Mouse (Mus musculus) skeletal muscle tissue, adult 2 months (tissue): ENCODE results near the gene Clec10a.

Experiments used
- DNase-seq: peaks from one replicate; pipeline ENCODE4 v3.0.0-alpha.2; 2012; ENCODE audit warnings: low read depth, low spot score

Clec10a gene

DNA sequence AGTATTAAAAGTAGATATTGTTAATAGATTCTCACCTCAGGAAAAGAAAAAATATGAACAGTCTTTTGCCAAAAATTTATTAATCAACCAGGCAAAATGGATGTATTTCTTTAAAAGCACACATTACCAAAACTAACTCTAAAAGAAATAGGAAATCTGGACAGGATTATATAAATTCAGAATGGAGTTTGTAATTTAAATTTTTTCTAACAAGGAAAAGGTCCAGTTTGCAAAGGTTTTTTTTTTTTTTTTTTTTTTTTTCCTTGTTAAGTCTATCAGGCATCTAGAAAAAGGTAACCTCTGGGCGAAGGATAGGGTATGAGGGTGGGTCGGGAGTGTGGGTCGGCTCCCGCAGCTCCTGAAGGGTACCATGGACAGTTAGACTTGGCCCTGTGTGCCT is 24.5 kb downstream of the Clec10a start:
- DNase-seq, result no peak

DNA sequence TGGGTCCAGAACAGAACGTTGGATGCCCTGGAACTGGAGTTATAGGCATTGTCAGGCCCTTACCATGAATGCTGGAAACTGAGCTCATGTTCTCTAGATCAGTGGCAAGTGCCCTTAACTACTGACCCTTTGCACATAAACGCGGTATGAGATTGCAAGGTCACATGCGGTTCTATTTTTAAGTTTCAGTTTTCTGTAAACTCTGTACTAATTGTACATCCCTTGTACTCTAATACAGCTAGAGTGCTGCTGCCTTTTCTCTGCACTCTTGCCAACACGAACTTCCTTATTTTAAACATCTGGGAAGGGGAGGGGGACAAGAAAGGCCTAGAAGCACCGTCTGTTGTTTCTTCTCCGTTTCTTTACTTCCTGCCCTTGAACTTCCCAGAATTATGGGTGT is 29.1 kb downstream of the Clec10a start:
- peak; percentile 27 for DNase-seq

DNA sequence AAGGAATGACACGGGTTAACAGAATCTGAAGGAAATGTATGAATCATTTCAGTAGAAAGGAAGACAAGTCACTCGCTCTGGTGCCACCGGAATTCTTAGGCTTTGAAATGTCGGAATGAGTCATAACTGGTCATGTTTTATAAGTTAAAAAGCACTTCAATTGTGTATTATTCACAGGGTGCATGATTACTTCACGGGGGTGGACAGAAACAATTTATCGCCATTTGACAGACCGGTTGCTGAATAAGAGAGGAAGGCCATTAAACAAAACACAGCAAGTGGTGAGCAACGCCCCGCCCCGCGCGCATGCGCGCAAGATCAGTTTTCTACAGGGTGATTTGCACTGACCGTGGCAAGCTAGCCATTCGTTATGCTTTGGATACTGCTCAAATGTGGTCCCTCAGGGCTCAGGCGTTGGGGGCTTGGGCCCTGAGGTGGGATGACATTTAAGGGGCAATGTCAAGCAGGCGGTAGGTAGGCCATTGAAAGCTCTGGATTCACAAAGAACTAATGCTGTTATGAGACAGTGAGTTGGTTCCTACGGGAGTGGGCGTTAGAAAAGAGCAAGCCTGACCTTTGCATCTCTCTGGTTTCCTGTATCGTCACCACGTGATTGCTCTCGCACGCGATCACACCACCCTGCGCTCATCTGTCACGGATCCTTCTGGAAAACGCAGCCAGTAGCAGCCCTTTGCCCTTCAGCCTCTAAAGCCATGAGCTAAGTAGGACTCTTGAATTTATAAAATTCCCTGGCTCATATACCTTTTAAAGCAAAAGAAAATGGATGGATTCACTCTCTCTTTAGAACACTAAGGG is 33.5 kb downstream of the Clec10a start:
- no peak for DNase-seq

DNA sequence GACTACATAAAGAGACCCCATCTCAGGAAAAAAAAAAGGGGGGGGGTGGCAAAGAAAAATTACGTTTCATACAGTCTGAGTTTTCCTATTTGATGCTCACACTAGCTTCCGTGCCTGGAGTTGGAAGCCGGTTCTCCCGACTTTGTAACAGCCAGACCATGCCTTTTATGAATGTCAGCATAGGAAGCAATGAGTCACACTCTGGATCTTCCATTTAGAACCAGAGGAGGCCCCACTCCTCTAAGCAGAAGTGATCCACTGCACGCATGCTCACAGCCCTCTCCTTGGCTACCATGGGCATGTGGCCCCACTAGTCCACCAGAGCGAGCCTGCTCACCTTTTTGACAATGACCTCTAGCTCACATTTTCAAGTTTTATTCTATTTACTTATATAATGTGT is 35.2 kb downstream of the Clec10a start:
- no peak for DNase-seq

DNA sequence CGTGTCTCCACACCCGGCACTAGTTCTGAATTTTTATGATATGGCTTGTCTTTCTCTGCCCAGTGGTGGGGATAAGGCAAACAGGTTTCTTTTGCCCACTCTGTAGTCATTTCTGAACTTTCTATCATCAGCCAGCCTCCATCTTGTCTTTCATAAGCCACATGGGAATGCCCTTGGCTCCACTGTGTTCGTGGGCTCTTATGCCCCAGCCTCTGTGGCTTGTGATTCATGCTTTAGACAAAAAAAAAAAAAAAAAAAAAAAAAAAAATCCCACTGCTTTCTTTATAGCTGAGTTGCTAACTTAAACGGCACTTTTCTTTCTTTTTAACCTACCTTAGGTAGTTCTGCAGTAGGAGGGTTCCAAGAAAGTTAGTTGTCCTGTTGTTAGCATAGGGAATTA is 36.2 kb downstream of the Clec10a start:
- no peak for DNase-seq

DNA sequence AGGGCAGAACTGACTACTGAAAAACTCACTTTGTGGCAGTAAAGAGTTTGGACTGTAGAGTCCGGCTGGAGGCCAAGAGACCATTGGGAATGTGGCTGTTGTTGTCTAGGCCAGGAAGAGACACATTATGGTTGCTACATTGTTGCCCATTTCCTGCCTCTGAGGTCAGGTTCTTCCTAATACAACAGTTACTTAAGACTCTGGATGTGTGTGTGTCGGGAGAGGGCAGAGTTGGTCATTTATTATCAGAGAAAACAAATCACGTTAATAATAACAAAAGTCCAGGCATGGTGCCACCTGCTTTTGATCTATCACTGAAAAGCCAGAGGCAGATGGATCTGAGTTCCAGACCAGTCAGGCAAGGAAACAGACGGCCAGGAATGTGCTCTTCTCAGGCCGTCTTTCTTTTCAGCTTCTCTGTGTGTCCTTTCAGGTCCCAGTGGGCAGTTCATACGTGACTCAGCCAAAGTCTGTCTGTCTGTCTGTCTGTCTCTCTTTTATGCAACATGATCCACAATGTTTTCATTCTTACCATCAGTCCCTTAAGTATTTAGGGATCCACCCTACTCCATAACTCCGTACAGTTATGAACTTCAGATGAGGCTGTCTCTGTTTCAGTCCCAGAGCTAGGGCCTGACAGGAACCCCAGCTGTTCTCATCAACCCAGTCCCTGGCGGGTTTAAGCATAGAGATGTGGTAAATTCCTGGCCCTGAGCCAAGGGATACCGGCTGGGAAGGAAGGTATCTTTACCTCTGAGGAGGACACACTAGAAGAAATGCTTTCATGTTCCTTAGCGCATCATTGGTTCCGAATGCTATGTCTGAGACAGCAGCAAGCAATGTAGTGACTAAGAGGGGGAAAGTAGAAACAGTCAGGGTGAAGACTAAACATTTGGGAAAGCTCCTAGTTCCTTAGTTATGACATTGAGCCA is 37.6 kb downstream of the Clec10a start:
- DNase-seq, result no peak

DNA sequence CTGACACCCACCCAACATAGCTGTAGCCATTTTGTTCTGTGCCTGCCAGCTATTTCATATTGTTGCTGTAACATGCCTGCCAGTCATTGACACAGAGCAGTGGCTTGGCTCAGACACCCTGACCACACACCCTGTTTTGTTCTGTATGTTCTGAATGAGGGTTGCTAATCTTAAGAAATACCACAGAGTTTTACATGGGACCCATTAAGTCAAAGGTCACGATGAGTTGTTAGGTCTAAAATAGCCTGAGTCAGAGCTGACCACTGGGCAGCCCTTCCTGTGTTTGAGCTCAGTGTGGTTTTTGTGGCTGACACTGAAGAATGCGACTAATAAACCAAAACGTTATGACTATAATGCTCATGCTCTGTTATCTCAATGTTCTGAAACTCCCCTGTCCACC is 42.3 kb downstream of the Clec10a start:
- no peak for DNase-seq

DNA sequence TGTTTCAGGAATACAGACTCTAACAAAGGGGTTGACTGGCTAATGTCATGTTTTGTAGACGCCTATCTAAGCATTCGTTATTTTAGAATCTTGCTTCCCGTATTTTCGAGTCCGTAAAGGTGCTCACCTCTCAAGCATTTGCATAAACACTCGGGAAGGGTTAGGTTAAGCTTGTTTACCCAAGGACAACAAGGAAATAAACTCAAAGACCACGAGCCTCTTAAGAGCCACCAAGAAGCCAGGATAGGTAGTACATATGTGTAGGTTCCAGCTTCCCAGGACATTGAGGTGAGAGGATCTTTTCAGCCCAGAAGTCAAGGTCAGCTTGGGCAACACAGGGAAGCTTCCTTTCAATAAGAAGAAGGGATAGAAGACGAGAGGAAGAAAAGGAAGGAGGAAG is 43.1 kb downstream of the Clec10a start:
- no peak for DNase-seq

DNA sequence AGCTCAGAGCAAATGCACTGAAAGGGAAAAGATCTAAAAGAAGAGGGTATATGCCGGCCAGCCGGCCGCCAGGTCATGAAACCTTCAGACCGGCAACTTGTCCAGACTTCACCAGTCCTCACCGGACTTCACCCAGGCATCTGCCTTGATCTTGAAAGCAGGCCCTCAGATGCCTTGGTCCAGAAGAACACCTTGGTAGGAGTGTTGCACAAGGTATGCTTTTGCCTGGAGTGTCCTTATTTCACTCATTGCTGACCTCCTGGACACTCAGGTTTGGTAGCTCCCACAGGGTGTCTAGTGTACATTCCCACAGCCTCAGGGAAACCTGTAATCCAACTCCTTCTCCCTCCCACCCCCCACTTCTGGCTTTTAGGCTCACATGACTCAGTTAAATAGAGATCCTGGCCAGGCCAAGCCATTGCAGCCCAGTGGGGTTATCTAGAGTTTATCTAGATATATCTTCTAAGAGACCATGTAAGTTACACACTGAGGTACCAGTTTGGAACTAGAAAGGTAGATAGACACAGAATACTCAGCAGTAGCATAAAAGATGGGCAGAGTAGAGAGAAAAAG is 44.1 kb downstream of the Clec10a start:
- DNase-seq, result no peak

DNA sequence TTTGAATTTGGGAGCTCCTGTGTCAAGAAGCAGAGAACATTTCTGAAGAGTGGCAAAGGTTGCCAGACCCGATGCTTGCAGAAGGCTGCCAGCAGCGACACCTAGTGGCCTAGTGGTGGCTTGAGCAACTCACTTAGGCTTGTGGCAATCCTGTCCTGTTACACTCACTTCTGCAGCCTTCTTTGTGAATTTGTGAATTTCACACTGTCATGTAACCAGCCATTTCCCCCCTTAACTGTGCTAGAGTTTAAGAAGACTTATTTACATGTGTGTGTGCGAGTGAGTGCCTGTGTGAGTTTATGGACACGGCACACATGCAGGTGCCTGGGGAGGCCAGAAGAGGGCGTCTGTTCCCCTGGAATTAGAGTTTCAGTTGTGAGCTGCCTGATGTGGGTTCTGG is 45.7 kb downstream of the Clec10a start:
- DNase-seq, result peak; percentile 67

DNA sequence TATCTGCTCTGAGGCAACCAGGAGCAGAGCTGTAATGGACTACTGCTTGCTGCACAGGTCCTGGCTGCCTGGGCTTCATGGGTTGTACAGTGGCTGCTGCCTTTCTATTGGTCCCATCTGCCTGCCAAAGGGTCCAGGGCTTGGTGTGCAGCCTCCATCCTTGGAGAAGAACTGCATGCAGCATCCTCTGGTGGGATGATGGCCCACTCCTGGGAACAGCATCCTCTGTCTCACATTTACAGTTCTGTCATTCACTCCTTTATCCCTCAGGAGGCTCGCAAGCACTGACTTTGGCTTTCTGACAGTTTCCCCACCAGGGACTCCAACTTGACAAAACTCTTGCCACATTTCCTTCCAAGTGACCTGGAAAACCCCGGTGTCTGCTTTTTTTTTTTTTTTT is 50.8 kb downstream of the Clec10a start:
- DNase-seq, result no peak

DNA sequence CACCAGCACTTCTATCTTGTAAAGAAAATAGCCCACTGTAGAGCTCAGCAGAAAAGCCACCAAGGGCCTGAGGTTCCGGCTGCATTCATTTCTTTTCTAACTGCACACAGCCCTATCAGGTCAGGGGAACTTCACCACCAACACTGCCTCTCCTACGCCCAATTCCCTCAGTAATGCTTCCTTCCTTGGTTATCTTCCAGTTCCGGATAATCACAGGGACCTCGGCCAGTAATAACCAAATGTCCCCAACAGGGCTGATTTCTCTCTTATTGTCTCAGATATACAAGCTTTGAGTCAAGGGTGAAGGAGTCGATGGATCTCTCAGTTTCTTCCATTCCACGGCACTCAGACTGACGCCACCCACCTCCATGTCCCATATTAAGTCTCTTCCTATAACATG is 51.3 kb downstream of the Clec10a start:
- no peak for DNase-seq

DNA sequence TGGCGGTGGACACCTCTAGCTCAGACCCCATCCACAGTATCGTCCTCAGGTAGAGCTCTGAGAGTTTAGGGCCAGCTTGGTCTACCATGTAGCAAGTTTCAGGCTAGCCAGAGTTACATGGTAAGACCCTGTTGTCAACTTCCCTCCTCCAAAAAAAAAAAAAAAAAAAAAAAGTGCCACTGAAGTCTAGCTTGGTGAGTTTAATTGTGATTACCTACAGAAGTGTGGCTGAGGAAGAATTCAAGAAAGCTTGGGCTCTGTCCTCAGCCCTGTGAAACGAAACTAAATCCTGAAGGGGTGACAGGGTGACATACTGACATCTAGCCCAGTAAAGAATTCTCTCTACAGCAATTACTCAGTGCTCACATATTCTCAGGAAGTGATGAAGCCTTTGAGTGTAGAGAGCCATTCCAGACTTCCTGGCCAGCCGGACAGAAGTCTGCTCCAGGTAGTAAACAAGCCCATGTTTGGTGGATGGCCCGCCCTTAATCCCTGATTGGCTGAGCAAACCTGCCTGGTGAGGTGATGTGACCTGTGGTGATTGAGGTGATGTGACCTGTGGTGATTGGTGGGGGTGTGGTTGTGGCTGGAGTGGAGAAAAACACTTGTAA is 52.9 kb downstream of the Clec10a start:
- no peak for DNase-seq

DNA sequence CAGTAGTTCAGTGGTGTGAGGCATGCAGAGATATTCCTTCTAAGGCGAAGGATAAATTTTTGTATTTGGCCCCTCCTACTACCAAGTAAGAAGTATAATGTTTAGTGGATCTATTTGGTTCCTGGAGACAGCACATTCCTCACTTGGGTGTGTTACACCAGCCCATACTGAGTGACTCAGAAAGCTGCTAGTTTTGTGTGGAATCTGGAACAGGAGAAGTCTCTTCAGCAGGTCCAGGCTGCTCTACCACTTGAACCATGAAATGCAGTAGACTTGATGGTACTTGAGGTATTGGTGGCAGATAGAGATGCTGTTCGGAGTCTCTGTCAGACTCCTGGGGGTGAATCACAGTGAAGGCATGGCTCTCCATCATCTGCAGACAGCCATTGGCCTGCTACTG is 54.7 kb downstream of the Clec10a start:
- no peak for DNase-seq

DNA sequence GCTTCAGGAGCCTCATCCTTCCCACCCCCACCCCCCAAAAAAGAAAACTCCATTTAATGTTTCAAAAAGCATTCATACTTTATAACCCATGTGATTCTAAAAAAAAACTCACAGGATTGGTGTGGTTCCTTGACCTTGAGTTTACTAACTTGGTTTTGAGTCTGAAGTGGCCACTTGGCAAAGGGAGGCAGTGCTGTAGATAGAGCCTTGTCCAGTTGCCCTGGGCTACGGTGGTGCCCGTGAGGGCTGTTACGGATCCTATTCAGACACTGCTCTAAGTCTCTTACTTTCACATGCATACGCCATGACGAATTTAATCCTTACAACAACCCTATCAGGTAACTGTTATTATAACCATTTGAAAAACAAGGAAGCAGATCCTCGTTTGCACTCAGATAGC is 56.0 kb downstream of the Clec10a start:
- DNase-seq, result no peak

DNA sequence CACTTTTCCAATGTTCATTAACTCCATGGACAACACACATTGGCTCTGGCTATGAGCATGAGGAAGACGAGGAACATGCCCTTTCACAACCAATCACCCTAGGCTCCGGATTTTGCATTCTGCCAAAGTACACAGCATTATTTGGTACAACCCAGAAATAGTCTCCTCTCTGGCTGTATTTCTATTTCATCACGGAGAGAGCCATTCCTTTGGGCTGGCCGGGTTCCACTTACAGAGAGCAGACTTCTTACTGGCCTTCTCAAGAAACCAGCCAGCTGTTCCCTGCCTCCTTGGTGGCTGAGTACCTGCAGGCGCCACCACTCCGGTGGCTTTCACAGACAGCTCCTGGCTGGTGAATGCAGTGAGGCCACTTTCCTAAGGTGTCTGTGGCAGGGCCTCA is 56.4 kb downstream of the Clec10a start, which contains the start of gene Slc16a11:
Slc16a11 (plus strand) TSS at position 330 of the 400 bp plus-strand sequence.
- DNase-seq, result no peak

DNA sequence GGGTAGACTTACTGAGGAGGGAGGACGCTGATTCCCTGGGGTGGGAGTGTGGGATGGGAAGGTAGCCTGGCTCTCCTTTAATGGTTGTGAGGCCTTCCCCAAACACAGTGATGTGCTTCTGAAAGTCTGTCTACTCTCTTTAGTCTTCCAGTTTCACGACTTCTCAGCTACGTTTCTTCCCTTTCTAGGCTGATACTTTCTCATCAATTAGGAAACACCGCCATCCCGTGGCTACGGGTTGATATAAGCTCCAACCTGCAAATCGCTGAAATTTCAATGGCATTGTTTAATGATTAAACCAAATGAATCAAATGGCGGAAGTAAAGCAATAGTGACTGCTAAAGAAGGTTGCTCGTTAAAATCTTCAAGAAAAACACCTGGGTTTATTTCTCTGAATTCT is 56.9 kb downstream of the Clec10a start:
- no peak for DNase-seq

DNA sequence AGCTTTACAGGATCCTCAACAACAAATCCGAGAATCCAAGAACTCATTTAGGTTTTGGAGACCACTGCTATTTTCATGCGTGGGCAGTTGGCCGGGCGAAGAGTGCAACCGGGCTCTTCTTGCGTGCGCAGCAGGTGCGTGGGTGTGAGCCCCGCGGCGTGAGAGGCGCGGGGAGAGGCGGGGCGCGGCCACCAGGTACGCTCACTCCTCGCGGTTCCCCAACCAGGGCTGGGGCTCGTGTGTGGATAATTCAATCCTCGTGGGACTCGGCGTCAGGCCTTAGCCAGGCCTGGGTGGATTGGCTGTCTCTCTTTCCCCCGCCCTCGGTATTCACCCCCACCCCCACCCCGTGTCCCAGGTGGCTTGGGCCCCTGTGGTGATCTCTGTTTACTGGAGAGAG is 57.7 kb downstream of the Clec10a start:
- no peak for DNase-seq

DNA sequence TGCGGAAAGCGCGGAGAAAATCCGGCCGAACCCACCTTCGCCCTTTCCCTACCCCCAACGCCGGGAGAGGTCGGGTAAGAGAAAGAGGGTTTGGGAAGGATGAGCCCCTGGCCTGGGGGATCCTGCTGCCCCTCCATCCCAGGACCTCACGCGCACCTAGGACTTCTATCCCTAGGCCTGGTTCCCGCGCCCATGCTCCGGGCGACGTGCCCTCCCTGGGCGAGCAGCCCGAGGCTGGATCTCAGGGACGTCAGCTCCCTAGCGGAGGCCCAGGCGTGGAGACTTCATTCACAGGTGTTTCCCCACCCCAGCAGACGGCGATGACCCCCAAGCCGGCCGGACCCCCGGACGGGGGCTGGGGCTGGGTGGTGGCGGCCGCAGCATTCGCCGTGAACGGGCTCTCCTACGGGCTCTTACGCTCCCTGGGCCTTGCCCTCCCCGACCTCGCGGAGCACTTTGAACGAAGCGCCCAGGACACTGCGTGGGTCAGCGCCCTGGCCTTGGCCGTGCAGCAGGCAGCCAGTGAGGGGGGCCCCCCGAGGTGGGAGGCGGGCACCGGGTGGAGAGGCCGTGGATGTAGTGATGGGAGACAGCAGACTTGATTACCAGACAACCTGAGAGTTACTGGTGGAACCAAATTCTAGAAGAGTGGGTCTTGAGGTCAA is 58.3 kb downstream of the Clec10a start:
- no peak for DNase-seq

DNA sequence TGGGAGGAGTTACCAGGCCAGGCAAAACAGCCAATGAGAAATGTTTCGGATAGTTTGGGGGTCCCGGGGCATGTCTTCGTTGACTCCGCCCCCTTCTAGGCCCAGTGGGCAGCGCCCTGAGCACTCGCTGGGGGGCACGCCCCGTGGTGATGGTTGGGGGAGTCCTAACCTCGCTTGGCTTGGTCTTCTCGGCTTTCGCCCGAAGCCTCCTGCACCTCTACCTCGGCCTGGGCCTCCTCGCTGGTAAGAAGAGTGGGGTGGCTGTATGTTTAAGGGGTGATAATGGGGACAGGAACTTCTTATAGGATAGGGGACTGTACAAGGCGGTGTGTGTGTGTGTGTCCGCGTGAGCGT is 58.8 kb downstream of the Clec10a start:
- DNase-seq, result no peak

DNA sequence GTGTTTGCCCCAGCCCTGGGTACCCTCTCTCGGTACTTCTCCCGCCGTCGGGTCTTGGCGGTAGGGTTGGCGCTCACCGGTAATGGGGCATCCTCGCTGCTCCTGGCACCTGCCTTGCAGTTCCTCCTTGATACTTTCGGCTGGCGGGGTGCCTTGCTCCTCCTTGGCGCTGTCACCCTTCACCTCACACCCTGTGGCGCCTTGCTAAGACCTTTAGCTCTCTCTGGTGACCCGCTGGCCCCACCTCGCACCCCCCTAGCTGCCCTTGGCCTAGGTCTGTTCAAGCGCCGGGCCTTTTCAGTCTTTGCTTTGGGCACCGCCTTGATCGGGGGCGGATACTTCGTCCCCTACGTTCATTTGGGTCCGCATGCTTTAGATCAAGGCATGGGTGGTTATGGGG is 59.3 kb downstream of the Clec10a start:
- no peak for DNase-seq

DNA sequence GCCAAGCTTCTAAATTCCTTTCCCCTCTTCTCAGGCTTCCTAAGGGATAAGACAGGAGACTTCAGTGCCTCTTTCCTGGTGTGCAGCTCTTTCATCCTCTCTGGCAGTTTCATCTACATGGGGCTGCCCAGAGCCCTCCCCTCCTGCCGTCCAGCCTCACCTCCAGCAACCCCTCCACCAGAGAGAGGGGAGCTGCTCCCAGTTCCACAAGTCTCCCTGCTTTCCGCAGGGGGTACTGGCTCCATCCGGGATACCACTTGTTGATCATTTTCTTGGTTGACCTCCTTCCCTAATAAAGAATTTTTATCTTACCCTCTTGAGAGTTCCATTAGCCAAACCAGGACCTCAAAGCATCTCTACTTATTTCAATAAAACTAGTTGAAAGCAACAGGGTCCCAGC is 60.1 kb downstream of the Clec10a start:
- DNase-seq, result no peak
